Mouse (Mus musculus): ENCODE measurements around the gene Pex3. TPM values are rescaled to one million over a fixed set of nuclear protein-coding genes. Genes with fewer than 3 reads are reported as not detected.
A peak's percentile ranks its signal among the peaks of the same experiment; 100 is the strongest.

Gene Pex3
- polyA plus RNA-seq, 1 experiment from 2014 or later = 22.4 TPM

- H3K27me3 ChIP-seq (ENCODE audit: control insufficient read depth, insufficient read depth, low read length) = no peaks in the 10 kb centered on the region
- H3K9ac ChIP-seq (ENCODE audit: low read depth, low read length) = no peak overlapping the region
- no peak overlapping the region for H3K27ac ChIP-seq (ENCODE audit: low read depth, low read length)
- ATAC-seq (replicated peaks; ENCODE audit: insufficient number of reproducible peaks, low FRiP score, low TSS enrichment) = no peak
- peaks cover 8% of the 10 kb centered on the region for H3K4me1 ChIP-seq (ENCODE audit: control insufficient read depth, insufficient read depth, low read length)
- no peaks in the 10 kb centered on the region for H3K36me3 ChIP-seq (ENCODE audit: control insufficient read depth, insufficient read depth, low read length)
- H3K9me3 ChIP-seq (replicated peaks; ENCODE audit: control insufficient read depth, low read length) = no peaks in the 10 kb centered on the region
- H3K4me2 ChIP-seq = no peak overlapping the region
- H3K4me3 ChIP-seq (ENCODE audit: low read depth, low read length) = no peak overlapping the region
- WGBS (ENCODE audit: insufficient replicate concordance) = 84% methylated on average over 1 of the region's 1 CpGs
Observed at GRCm38 (mm10) chr10:13554316-13554715, 1.4 kb upstream of the Pex3 start.

DNA sequence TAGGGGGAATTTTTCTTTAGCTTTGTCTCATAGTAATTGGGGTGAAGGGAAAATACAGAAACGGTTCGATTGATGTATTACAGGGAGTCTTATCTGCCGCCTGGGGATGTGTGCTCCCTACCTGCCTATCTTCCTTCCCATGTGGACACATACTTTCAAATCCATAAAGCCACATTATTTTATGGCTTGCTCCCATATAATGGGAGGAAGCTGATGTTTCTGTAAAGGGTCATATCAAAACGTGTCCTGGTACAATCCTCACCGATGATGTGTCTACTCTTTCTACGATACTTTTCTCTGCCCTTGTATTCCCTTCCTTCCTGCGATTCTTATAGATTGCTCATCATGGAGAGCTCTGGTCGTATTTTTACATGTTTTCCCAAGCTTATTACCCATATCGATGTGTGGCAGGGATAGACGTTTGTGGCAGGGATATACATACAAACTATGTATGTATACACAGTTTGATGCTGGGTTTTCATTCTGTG, 600 bp upstream of the Pex3 start:
- Histone ChIP-seq H3K4me2 (peak overlapping the region; percentile 73), H3K36me3 (ENCODE audit: control insufficient read depth, insufficient read depth, low read length) (no peaks in the 10 kb centered on the region), H3K27me3 (ENCODE audit: control insufficient read depth, insufficient read depth, low read length) (no peaks in the 10 kb centered on the region), H3K4me3 (ENCODE audit: low read depth, low read length) (peak overlapping the region; percentile 67), H3K27ac (ENCODE audit: low read depth, low read length) (no peak overlapping the region; the same call in 1 of the 2 replicates), H3K9me3 (replicated peaks; ENCODE audit: control insufficient read depth, low read length) (no peaks in the 10 kb centered on the region), H3K4me1 (ENCODE audit: control insufficient read depth, insufficient read depth, low read length) (peaks cover 8% of the 10 kb centered on the region), H3K9ac (ENCODE audit: low read depth, low read length) (peak overlapping the region; percentile 80)
- 32% methylated on average over 10 of the region's 10 CpGs for WGBS (ENCODE audit: insufficient replicate concordance)
- no peak for ATAC-seq (replicated peaks; ENCODE audit: insufficient number of reproducible peaks, low FRiP score, low TSS enrichment)

DNA sequence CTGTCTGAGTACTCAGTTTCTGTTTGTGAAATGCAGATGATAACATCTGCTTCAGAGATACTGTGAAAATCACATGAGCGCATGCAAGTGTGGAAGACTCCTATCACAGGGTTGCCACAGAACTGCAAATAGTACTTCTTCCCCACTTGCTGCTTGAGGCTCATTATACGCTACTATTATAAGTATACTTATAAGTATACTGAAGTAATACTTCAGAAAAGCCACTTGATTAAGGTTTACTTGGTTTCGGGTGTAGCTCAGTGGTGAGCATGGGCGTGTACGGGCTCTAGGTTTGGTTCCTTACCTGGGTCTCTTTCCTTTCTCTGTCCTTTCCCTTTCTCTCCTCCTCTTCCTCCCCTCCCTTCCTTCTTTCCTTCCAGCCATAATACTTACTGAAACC, 11.2 kb downstream of the Pex3 start:
- ATAC-seq (replicated peaks; ENCODE audit: insufficient number of reproducible peaks, low FRiP score, low TSS enrichment) = no peak
- H3K27ac ChIP-seq (ENCODE audit: low read depth, low read length) = no peak overlapping the region
- no peak overlapping the region for H3K4me3 ChIP-seq (ENCODE audit: low read depth, low read length)
- no peaks in the 10 kb centered on the region for H3K9me3 ChIP-seq (replicated peaks; ENCODE audit: control insufficient read depth, low read length)
- peaks cover 8% of the 10 kb centered on the region; the same call in 1 of the 2 replicates for H3K36me3 ChIP-seq (ENCODE audit: control insufficient read depth, insufficient read depth, low read length)
- no peaks in the 10 kb centered on the region for H3K4me1 ChIP-seq (ENCODE audit: control insufficient read depth, insufficient read depth, low read length)
- no peak overlapping the region for H3K9ac ChIP-seq (ENCODE audit: low read depth, low read length)
- 90% methylated on average over 5 of the region's 5 CpGs for WGBS (ENCODE audit: insufficient replicate concordance)
- H3K27me3 ChIP-seq (ENCODE audit: control insufficient read depth, insufficient read depth, low read length) = no peaks in the 10 kb centered on the region
- no peak overlapping the region for H3K4me2 ChIP-seq

- H3K9me3 ChIP-seq (replicated peaks; ENCODE audit: control insufficient read depth, low read length) = no peaks in the 10 kb centered on the region
- H3K27me3 ChIP-seq (ENCODE audit: control insufficient read depth, insufficient read depth, low read length) = no peaks in the 10 kb centered on the region
- H3K36me3 ChIP-seq (ENCODE audit: control insufficient read depth, insufficient read depth, low read length) = peaks cover 6% of the 10 kb centered on the region
- WGBS (ENCODE audit: insufficient replicate concordance) = 91% methylated on average over 7 of the region's 7 CpGs
- no peak overlapping the region for H3K4me3 ChIP-seq (ENCODE audit: low read depth, low read length)
- no peaks in the 10 kb centered on the region for H3K4me1 ChIP-seq (ENCODE audit: control insufficient read depth, insufficient read depth, low read length)
- H3K4me2 ChIP-seq = no peak overlapping the region
- no peak overlapping the region for H3K9ac ChIP-seq (ENCODE audit: low read depth, low read length)
- no peak overlapping the region for H3K27ac ChIP-seq (ENCODE audit: low read depth, low read length)
- ATAC-seq (replicated peaks; ENCODE audit: insufficient number of reproducible peaks, low FRiP score, low TSS enrichment) = no peak
Observed at GRCm38 (mm10) chr10:13539769-13540333, 13.1 kb downstream of the Pex3 start.

GRCm38 (mm10) chr10:13536706-13537105, 16.2 kb downstream of the Pex3 start:
- H3K27ac ChIP-seq (ENCODE audit: low read depth, low read length) = no peak overlapping the region
- 93% methylated on average over 7 of the region's 7 CpGs for WGBS (ENCODE audit: insufficient replicate concordance)
- no peak overlapping the region for H3K4me2 ChIP-seq
- H3K36me3 ChIP-seq (ENCODE audit: control insufficient read depth, insufficient read depth, low read length) = peaks cover 7% of the 10 kb centered on the region
- H3K4me1 ChIP-seq (ENCODE audit: control insufficient read depth, insufficient read depth, low read length) = peaks cover 4% of the 10 kb centered on the region; the same call in 1 of the 2 replicates
- no peak overlapping the region for H3K9ac ChIP-seq (ENCODE audit: low read depth, low read length)
- H3K4me3 ChIP-seq (ENCODE audit: low read depth, low read length) = no peak overlapping the region
- ATAC-seq (replicated peaks; ENCODE audit: insufficient number of reproducible peaks, low FRiP score, low TSS enrichment) = no peak
- H3K27me3 ChIP-seq (ENCODE audit: control insufficient read depth, insufficient read depth, low read length) = no peaks in the 10 kb centered on the region
- no peaks in the 10 kb centered on the region for H3K9me3 ChIP-seq (replicated peaks; ENCODE audit: control insufficient read depth, low read length)

DNA sequence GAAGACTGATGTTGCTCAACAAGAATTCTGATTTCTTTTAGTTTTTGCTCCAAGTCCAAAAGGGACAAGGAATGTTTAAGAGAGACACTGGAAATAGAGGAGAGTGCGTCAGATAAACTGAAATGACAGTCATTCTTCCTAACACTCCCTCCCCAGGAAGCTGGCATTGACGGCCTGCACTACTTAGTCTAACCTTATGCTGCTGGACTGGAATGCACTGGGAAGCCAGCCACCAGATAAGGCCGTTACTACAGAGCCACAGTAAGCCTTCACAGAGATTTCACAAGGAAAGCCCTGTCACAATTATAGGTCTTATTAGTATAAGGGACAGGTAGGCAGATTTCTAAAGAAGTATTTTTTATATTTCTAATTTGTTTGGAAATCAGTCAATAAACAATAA, 18.2 kb downstream of the Pex3 start:
- no peaks in the 10 kb centered on the region for H3K9me3 ChIP-seq (replicated peaks; ENCODE audit: control insufficient read depth, low read length)

GRCm38 (mm10) chr10:13528155-13528554, 24.8 kb downstream of the Pex3 start:
- no peaks in the 10 kb centered on the region for H3K27me3 ChIP-seq (ENCODE audit: control insufficient read depth, insufficient read depth, low read length)
- 73% methylated on average over 4 of the region's 4 CpGs for WGBS (ENCODE audit: insufficient replicate concordance)
- no peak overlapping the region for H3K4me3 ChIP-seq (ENCODE audit: low read depth, low read length)
- no peak for ATAC-seq (replicated peaks; ENCODE audit: insufficient number of reproducible peaks, low FRiP score, low TSS enrichment)
- H3K36me3 ChIP-seq (ENCODE audit: control insufficient read depth, insufficient read depth, low read length) = peaks cover 7% of the 10 kb centered on the region
- no peak overlapping the region for H3K9ac ChIP-seq (ENCODE audit: low read depth, low read length)
- no peaks in the 10 kb centered on the region for H3K4me1 ChIP-seq (ENCODE audit: control insufficient read depth, insufficient read depth, low read length)
- H3K9me3 ChIP-seq (replicated peaks; ENCODE audit: control insufficient read depth, low read length) = no peaks in the 10 kb centered on the region
- H3K27ac ChIP-seq (ENCODE audit: low read depth, low read length) = no peak overlapping the region
- H3K4me2 ChIP-seq = no peak overlapping the region

More for the DNA sequence above, 18.2 kb downstream of the Pex3 start:
- Histone ChIP-seq H3K4me3 (ENCODE audit: low read depth, low read length) (no peak overlapping the region), H3K27me3 (ENCODE audit: control insufficient read depth, insufficient read depth, low read length) (no peaks in the 10 kb centered on the region), H3K4me1 (ENCODE audit: control insufficient read depth, insufficient read depth, low read length) (peaks cover 4% of the 10 kb centered on the region; the same call in 1 of the 2 replicates), H3K9ac (ENCODE audit: low read depth, low read length) (no peak overlapping the region), H3K36me3 (ENCODE audit: control insufficient read depth, insufficient read depth, low read length) (peaks cover 7% of the 10 kb centered on the region), H3K4me2 (no peak overlapping the region), H3K27ac (ENCODE audit: low read depth, low read length) (no peak overlapping the region)
- WGBS (ENCODE audit: insufficient replicate concordance) = 25% methylated on average over 3 of the region's 3 CpGs
- peak; percentile 59; the same call in 1 of the 2 replicates for ATAC-seq (replicated peaks; ENCODE audit: insufficient number of reproducible peaks, low FRiP score, low TSS enrichment)

- Histone ChIP-seq H3K4me2 (no peak overlapping the region), H3K9me3 (replicated peaks; ENCODE audit: control insufficient read depth, low read length) (no peaks in the 10 kb centered on the region), H3K4me3 (ENCODE audit: low read depth, low read length) (no peak overlapping the region), H3K27ac (ENCODE audit: low read depth, low read length) (no peak overlapping the region), H3K36me3 (ENCODE audit: control insufficient read depth, insufficient read depth, low read length) (no peaks in the 10 kb centered on the region), H3K9ac (ENCODE audit: low read depth, low read length) (no peak overlapping the region), H3K27me3 (ENCODE audit: control insufficient read depth, insufficient read depth, low read length) (no peaks in the 10 kb centered on the region), H3K4me1 (ENCODE audit: control insufficient read depth, insufficient read depth, low read length) (no peaks in the 10 kb centered on the region; the same call in 1 of the 2 replicates)
- 69% methylated on average over 4 of the region's 4 CpGs for WGBS (ENCODE audit: insufficient replicate concordance)
- no peak for ATAC-seq (replicated peaks; ENCODE audit: insufficient number of reproducible peaks, low FRiP score, low TSS enrichment)
Observed at GRCm38 (mm10) chr10:13521857-13522256, 31.1 kb downstream of the Pex3 start.

- Histone ChIP-seq H3K9me3 (replicated peaks; ENCODE audit: control insufficient read depth, low read length) (no peaks in the 10 kb centered on the region), H3K4me3 (ENCODE audit: low read depth, low read length) (no peak overlapping the region), H3K27ac (ENCODE audit: low read depth, low read length) (no peak overlapping the region), H3K36me3 (ENCODE audit: control insufficient read depth, insufficient read depth, low read length) (peaks cover 2% of the 10 kb centered on the region; the same call in 1 of the 2 replicates), H3K27me3 (ENCODE audit: control insufficient read depth, insufficient read depth, low read length) (no peaks in the 10 kb centered on the region), H3K4me1 (ENCODE audit: control insufficient read depth, insufficient read depth, low read length) (no peaks in the 10 kb centered on the region), H3K4me2 (peak overlapping the region; percentile 88), H3K9ac (ENCODE audit: low read depth, low read length) (no peak overlapping the region)
- ATAC-seq (replicated peaks; ENCODE audit: insufficient number of reproducible peaks, low FRiP score, low TSS enrichment) = no peak
- WGBS (ENCODE audit: insufficient replicate concordance) = 58% methylated on average over 8 of the region's 8 CpGs
Observed at GRCm38 (mm10) chr10:13502371-13502770, 50.6 kb downstream of the Pex3 start.
